Mouse (Mus musculus) spleen, adult 18-20 months (tissue): ENCODE measurements around the gene Pbx3.
A peak's percentile ranks its signal among the peaks of the same experiment; 100 is the strongest.

Experiments used
- DNase-seq, 2 experiments: peaks; one replicate each; pipeline ENCODE4 v3.0.0; 2022; ENCODE audit warnings: mixed read lengths in 2 of 2

Pbx3 gene

GRCm38 (mm10) chr2:34372305-34373301, at the start of gene Pbx3:
Gene Pbx3, minus strand, starts transcription at chr2:34373142.
- peak; percentile 95 to 99 for DNase-seq

GRCm38 (mm10) chr2:34420256-34420655, 47.3 kb upstream of the Pbx3 start:
- no peak for DNase-seq

GRCm38 (mm10) chr2:34409741-34410340, 36.9 kb upstream of the Pbx3 start:
- DNase-seq = no peak

- DNase-seq = no peak
These were observed 35.4 kb upstream of the Pbx3 start for GRCm38 (mm10) chr2:34408341-34408740.

GRCm38 (mm10) chr2:34407596-34407995, 34.7 kb upstream of the Pbx3 start:
- DNase-seq = no peak

- DNase-seq = peak; percentile 97
These were observed 33.9 kb upstream of the Pbx3 start, which contains the start of gene Mapkap1 for GRCm38 (mm10) chr2:34406601-34407464. Gene Mapkap1, plus strand, starts transcription at chr2:34406771.

- DNase-seq = no peak
These were observed 26.6 kb upstream of the Pbx3 start for GRCm38 (mm10) chr2:34399535-34399934.

- DNase-seq = no peak
These were observed 6.0 kb upstream of the Pbx3 start for GRCm38 (mm10) chr2:34378930-34379329.

GRCm38 (mm10) chr2:34374349-34374748, 1.4 kb upstream of the Pbx3 start:
- DNase-seq = no peak

- no peak for DNase-seq
These were observed 944 bp upstream of the Pbx3 start for GRCm38 (mm10) chr2:34373886-34374285.

- DNase-seq = peak; percentile 47 to 60
These were observed 1.3 kb downstream of the Pbx3 start for GRCm38 (mm10) chr2:34371441-34372304.

GRCm38 (mm10) chr2:34370725-34371440, 2.1 kb downstream of the Pbx3 start:
- DNase-seq = peak; percentile 9 to 42

- DNase-seq = no peak
These were observed 2.6 kb downstream of the Pbx3 start for GRCm38 (mm10) chr2:34370349-34370724.

GRCm38 (mm10) chr2:34368396-34368795, 4.5 kb downstream of the Pbx3 start:
- no peak for DNase-seq

- DNase-seq = no peak
These were observed 5.9 kb downstream of the Pbx3 start for GRCm38 (mm10) chr2:34367024-34367423.

- no peak for DNase-seq
These were observed 9.3 kb downstream of the Pbx3 start for GRCm38 (mm10) chr2:34363678-34364077.

GRCm38 (mm10) chr2:34355801-34356211, 17.1 kb downstream of the Pbx3 start:
- no peak for DNase-seq

- DNase-seq = no peak
These were observed 20.9 kb downstream of the Pbx3 start for GRCm38 (mm10) chr2:34352006-34352405.

GRCm38 (mm10) chr2:34347096-34347495, 25.8 kb downstream of the Pbx3 start:
- no peak for DNase-seq

GRCm38 (mm10) chr2:34298664-34299063, 74.3 kb downstream of the Pbx3 start:
- DNase-seq = no peak

- no peak for DNase-seq
These were observed 74.7 kb downstream of the Pbx3 start for GRCm38 (mm10) chr2:34298202-34298601.
